Mouse (Mus musculus) ES-E14 (cell line): ENCODE results near the gene Gm20489.
A peak's percentile ranks its signal among the peaks of the same experiment; 100 is the strongest.

ENCODE experiments used
- CHD2 ChIP-seq: IDR thresholded peaks from 2 replicates; pipeline ENCODE4 v1.6.1; 2014; ENCODE audit warnings: mild to moderate bottlenecking, low read depth, low read length, inconsistent platforms
- HCFC1 ChIP-seq: IDR thresholded peaks from 2 replicates; pipeline ENCODE4 v1.6.1; 2012; ENCODE audit warnings: low read length, inconsistent platforms, borderline replicate concordance; ENCODE audit not compliant: insufficient read depth
- MAFK ChIP-seq: IDR thresholded peaks from 2 replicates; pipeline ENCODE4 v1.6.1; 2014; ENCODE audit warnings: mild to moderate bottlenecking, low read depth, low read length, inconsistent platforms; ENCODE audit not compliant: insufficient read depth
- ZC3H11A ChIP-seq: IDR thresholded peaks from 2 replicates; pipeline ENCODE4 v1.6.1; 2012; ENCODE audit warnings: low read depth, mild to moderate bottlenecking, inconsistent platforms, low read length, borderline replicate concordance
- ZNF384 ChIP-seq: IDR thresholded peaks from 2 replicates; pipeline ENCODE4 v1.6.1; 2012; ENCODE audit warnings: low read depth, low read length, inconsistent platforms

DNA sequence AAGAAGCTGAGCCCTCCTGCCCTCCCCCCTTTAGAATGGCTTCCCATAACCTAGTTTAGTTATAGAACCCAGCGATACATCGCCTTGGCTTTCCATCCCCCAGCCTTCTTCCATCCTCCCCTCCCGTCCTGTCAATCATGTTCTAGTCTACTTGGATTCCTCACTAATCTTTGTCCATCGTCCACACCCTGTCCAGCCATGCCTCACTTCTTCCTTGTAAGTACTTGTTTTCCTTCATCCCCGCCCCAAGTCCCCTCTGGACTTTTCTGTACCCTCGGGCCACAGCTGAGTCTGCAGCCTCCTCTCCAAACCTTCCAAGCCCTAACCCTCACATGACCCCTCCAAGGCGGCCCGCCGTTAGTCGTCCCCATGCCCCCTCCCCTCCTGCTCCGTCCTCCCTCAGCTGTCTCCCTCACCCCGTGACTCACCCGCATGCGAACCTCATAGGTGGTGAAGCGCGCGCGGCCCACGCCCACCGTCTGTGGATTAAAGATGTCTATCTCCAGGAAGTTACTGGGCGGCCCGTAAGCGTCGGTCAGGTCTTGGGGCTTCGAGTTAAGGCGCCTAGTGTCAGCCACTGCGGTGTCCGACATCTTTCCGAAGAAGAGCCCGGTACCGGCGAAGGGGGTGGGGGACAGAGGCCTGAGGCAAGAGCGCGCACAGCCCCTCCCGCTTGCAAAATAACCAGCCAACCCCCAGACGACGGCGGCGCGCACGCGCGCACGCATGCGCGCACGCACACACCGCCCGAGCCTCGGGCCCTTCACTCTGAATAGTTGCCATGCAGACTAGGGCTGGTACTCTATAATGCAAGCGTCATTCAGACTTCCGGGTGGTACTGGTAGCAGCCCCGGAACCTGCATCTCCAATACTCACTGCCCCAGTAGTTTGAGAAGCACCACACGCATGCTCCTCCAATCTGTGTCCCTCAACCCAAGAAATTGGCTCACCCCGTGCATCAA, 46.7 kb downstream of the Gm20489 start, which contains the start of gene Snx12:
- TF ChIP-seq ZNF384 = no peak
- TF ChIP-seq CHD2 = no peak
- TF ChIP-seq ZC3H11A = no peak
- no peak for TF ChIP-seq MAFK
- peak; percentile 81 for TF ChIP-seq HCFC1
